Mouse (Mus musculus) lung, adult 2 months (tissue): ENCODE measurements around the gene Ptprq.

ENCODE experiments used
- CTCF ChIP-seq: fragments of 200-500 bp; IDR thresholded peaks from 2 replicates; pipeline ENCODE4 v1.5.1; 2011; ENCODE audit warnings: mild to moderate bottlenecking, low read length, control low read depth; ENCODE audit not compliant: insufficient read depth
- POLR2A ChIP-seq: fragments of 200-500 bp; IDR thresholded peaks from 2 replicates; pipeline ENCODE4 v1.6.1; 2011; ENCODE audit warnings: low read depth, mild to moderate bottlenecking, control low read depth, low read length, borderline replicate concordance; ENCODE audit errors: extremely low read depth

DNA sequence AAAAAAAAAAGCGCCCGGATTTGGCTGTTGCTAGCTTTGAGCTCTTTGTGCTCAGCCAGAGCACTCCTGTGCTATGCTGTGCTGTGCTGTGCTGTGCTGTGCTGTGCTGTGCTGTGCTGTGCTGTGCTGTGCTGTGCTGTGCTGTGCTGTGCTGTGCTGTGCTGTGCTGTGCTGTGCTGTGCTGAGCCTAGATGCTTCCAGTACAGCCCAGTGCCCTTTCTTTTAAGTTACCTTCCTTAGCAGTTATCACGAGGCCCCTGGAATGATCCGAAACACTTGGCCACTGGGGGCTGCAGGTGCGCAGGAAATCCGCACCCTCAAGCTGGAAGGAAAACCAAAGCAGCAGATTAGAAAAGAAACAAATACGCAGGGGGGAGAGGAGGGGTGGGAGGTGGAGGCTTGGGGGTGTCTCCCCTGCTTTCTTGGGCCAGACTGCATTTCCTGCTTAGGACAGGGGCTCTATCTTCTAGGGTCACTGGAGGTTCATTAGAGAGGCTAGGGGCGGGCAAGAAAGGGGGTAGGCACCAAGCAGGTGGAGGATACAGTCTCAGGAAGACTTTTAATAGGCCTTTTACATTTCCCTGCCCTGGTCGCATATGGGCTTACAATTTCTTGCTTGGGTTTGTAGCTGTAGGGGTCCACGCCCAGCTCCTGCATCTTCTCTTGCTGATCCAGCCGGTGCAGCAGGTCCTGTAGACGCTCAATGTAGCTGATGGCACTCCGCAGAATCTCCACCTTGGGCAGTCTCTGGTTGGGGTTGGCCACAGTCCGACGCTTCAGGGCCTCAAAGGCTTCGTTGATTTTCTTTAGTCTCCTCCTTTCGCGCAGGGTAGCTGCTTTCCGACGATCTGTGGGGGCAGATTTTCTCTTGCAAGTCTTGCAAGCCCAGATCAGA lies 226.0 kb downstream of the Ptprq start:
- TF ChIP-seq CTCF = no peak
- TF ChIP-seq POLR2A = no peak
